Mouse (Mus musculus) forebrain, embryonic 11.5 days (tissue): ENCODE data around the gene Cdh4. TPM values are rescaled to one million over a fixed set of nuclear protein-coding genes. Genes with fewer than 3 reads are reported as not detected.

Experiments
- ATAC-seq: fragments of 200-750 bp; cut with Nextera tagmentation; replicated peaks from 2 replicates; pipeline ENCODE4 v1.8.0; 2017; ENCODE audit warnings: moderate TSS enrichment; ENCODE audit not compliant: low FRiP score
- DNase-seq: peaks from one replicate; pipeline ENCODE4 v3.0.0-alpha.2; 2017; ENCODE audit warnings: low spot score
- H3K27ac ChIP-seq: fragments of 300-500 bp; sonication (generic); 2 replicates; pipeline ENCODE4 v1.5.1; 2014; ENCODE audit warnings: low read depth, low read length
- H3K27me3 ChIP-seq: fragments of 300-500 bp; sonication (generic); 2 replicates; pipeline ENCODE4 v1.6.1; 2014; ENCODE audit warnings: mild to moderate bottlenecking, low read length, mixed read lengths; ENCODE audit not compliant: control insufficient read depth, insufficient read depth
- H3K36me3 ChIP-seq: fragments of 300-500 bp; sonication (generic); 2 replicates; pipeline ENCODE4 v1.6.1; 2014; ENCODE audit warnings: mild to moderate bottlenecking, low read length, moderate library complexity, mixed read lengths; ENCODE audit not compliant: control insufficient read depth, insufficient read depth
- H3K4me1 ChIP-seq: fragments of 300-500 bp; sonication (generic); replicated peaks from 2 replicates; pipeline ENCODE4 v1.6.1; 2014; ENCODE audit warnings: low read length, mixed read lengths; ENCODE audit not compliant: control insufficient read depth, insufficient read depth
- H3K4me2 ChIP-seq: fragments of 300-500 bp; sonication (generic); 2 replicates; pipeline ENCODE4 v1.6.1; 2014; ENCODE audit warnings: low read depth, mild to moderate bottlenecking, low read length, moderate library complexity, mixed read lengths; ENCODE audit not compliant: severe bottlenecking
- H3K4me3 ChIP-seq: fragments of 300-500 bp; sonication (generic); 2 replicates; pipeline ENCODE4 v1.5.1; 2014; ENCODE audit warnings: low read depth, low read length
- H3K9ac ChIP-seq: fragments of 300-500 bp; sonication (generic); 2 replicates; pipeline ENCODE4 v1.6.1; 2014; ENCODE audit warnings: low read length
- H3K9me3 ChIP-seq: fragments of 300-500 bp; sonication (generic); 2 replicates; pipeline ENCODE4 v1.6.1; 2016; ENCODE audit warnings: low read length, mixed read lengths; ENCODE audit not compliant: control insufficient read depth
- WGBS: fragments of 180-500 bp; shearing (Covaris S2); extraction: QIAGEN DNeasy Blood & Tissue Kit; methylation state at CpG from one replicate; pipeline ENCODE4 v1.1.7; 2014; 5-methylcytosine and 5-hydroxymethylcytosine counted together
- polyA plus RNA-seq: library from polyadenylated mRNA; unstranded; fragments of >200 nt; fragmentation: Nextera tagmentation; extraction: Ambion mirVana; gene quantifications from 2 replicates; pipeline ENCODE4 v1.2.1, GENCODE M21; 2014

The Cdh4 gene
- polyA plus RNA-seq, 1 experiment from 2014 or later = 24.5 TPM

DNA sequence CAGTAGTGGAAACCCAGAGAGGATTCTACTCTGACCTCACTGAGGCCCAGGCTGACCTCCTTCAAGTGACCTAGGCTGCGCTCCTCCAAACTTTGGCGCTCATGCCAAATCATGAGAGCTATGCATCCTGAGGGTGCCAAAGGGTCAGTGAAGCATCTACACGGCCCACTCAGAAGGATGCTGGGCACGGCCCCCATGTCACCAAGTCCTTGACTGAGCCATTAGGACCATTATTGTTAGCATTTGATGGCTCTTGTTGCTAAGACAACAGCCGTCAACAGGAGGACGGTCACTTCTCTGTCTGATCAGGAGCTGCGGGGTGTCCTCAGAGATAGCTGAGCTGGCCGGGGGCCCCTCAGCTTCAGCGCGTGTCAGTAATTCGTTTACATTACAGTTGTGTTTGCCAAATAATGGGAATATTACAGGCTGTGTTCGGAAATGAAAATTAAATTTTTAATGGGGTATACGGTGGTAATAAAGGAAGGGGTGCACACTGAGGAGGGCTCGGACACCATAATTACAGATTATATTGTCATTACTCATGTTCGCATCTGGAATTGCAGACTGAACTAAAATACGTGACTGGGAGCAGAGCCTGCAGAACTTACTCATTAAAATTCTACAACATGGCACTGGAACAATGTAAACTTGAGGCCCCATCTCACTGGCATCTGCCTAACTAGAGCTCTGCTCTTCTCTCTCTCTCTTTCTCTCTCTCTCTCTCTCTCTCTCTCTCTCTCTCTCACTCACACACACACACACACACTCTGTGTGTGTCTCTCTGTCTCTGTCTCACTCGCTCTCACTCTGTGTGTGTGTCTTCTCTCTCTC is 181.6 kb downstream of the Cdh4 start:
- ATAC-seq = no peak
- Histone ChIP-seq H3K36me3 (no peaks in the 10 kb centered on the region), H3K9ac (no peak overlapping the region), H3K9me3 (no peaks in the 10 kb centered on the region), H3K4me1 (peaks cover 3% of the 10 kb centered on the region; the same call in 1 of the 2 replicates), H3K4me3 (no peak overlapping the region), H3K4me2 (no peak overlapping the region), H3K27me3 (no peaks in the 10 kb centered on the region), H3K27ac (no peak overlapping the region)
- DNase-seq = no peak
- WGBS = 80% methylated on average over 17 of the region's 17 CpGs

DNA sequence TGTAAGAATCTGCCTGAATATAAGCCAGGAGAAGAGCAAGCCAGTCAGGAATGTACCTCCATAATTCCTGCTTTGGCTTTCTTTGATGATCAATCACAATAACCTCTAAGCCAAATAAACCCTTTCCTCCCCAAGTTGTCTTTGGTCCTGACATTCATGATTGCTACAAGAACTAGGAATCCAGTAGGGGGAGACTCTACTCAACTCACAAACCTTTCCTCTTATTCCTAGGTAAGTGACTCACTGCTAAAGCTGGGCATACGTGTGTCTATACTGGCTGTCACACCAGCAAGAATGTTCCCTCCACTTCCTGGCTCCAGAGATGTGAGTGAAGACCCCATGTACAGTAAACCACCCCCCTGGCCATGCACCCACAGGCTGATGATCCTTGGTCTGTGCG is 185.3 kb downstream of the Cdh4 start:
- DNase-seq (no peak), ATAC-seq (no peak)
- Histone ChIP-seq H3K4me1 (peaks cover 3% of the 10 kb centered on the region; the same call in 1 of the 2 replicates), H3K4me2 (no peak overlapping the region), H3K27me3 (no peaks in the 10 kb centered on the region), H3K27ac (no peak overlapping the region), H3K9ac (no peak overlapping the region), H3K9me3 (no peaks in the 10 kb centered on the region), H3K36me3 (no peaks in the 10 kb centered on the region), H3K4me3 (no peak overlapping the region)
- 84% methylated on average over 2 of the region's 2 CpGs for WGBS

DNA sequence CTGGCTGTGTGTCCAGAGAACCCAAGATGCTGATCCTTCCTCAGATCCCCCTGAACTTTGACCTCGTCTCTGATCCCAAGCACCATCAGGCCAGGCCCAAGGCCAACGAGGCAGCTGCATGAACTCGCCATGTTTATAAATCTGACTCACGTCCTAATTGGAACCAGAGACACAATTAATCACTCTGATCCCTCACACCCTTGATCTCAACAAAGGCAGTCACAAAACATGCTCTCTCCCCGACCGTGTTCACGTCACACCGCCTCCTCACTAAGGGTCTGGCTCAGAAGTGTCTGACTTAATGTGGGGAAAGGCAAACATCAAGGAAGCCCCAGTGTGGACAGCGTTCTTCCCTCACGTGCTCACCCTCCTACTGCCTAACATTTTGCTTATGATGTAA is 188.5 kb downstream of the Cdh4 start:
- no peak overlapping the region for H3K9ac ChIP-seq
- no peak overlapping the region for H3K27ac ChIP-seq
- DNase-seq (no peak), ATAC-seq (no peak)
- no peaks in the 10 kb centered on the region for H3K36me3 ChIP-seq
- H3K9me3 ChIP-seq = no peaks in the 10 kb centered on the region
- no peak overlapping the region for H3K4me2 ChIP-seq
- no peak overlapping the region for H3K4me3 ChIP-seq
- H3K27me3 ChIP-seq = no peaks in the 10 kb centered on the region
- no peaks in the 10 kb centered on the region for H3K4me1 ChIP-seq
- WGBS = 62% methylated on average over 10 of the region's 10 CpGs

DNA sequence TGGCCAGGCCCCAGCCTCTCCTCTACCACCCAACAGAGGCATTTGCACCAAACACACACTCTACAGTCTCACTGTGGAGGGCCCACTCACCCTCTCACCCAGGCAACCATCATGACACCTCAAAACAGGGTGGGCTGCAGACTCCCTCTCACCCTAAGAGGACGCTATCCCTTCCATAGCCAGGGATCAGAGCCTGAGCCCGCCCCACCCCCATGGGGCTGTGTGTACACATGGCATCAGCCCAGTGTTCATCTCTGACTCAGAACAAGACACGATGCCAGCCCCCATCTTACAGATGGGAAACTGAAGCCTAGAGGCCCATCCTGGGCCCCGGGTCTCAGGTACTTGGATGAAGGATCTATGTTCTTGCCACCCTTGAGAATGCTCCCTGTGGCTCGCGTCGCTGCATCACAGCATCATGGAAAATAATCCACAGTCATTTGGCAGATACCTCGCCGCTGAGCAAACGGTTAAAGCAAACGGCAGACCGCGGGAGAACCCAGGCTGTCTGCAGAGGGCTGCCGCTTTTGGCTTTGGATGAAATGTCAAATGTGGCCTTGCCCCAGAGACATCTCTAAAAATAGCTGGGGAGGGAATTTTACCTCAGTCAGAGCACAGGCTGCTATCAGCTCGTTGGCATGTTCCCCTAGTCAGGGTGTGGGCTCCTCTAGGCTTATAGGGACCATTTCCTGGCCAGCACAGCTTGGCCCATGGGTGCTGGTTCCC is 198.5 kb downstream of the Cdh4 start:
- no peak overlapping the region for H3K27ac ChIP-seq
- ATAC-seq (no peak), DNase-seq (no peak)
- H3K27me3 ChIP-seq = no peaks in the 10 kb centered on the region
- no peaks in the 10 kb centered on the region; the same call in 1 of the 2 replicates for H3K4me1 ChIP-seq
- WGBS = 93% methylated on average over 15 of the region's 15 CpGs
- peaks cover 3% of the 10 kb centered on the region; the same call in 1 of the 2 replicates for H3K9me3 ChIP-seq
- no peaks in the 10 kb centered on the region for H3K36me3 ChIP-seq
- no peak overlapping the region for H3K4me3 ChIP-seq
- H3K9ac ChIP-seq = no peak overlapping the region
- H3K4me2 ChIP-seq = no peak overlapping the region

DNA sequence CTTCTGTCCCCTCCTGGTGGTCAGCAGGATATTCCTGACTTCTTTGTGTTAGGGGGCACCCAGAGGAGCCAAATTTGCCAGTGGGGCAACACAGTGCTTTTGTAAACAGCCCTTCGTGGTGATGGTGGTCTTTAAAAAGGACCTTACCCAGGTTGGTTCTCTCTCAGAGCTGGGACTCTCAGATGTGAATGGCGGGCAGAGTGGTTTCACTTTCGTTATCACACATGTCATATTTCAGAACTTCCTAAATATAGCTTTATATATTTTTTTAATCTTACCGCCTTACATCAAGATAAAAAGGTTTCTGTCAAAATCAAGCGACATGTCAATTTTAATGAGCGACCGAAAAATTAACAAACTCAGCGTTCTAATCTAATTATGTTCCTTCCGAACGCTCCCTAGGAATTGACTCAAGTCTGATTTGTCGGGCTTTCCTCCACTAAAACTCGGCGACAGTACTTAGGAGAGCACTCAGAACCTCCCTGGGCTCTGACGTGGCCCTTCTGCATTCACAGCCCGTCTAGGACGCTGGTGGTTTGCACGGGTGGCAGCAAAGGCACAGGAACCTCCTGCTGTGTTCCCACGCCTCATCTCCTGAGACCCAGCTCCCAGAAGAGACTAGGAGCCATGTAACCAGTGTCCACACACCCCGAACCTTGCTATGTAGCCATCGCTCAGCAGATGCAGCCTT is 206.5 kb downstream of the Cdh4 start:
- no peaks in the 10 kb centered on the region for H3K36me3 ChIP-seq
- peaks cover 3% of the 10 kb centered on the region; the same call in 1 of the 2 replicates for H3K9me3 ChIP-seq
- H3K4me1 ChIP-seq = no peaks in the 10 kb centered on the region; the same call in 1 of the 2 replicates
- ATAC-seq = no peak
- no peak overlapping the region for H3K9ac ChIP-seq
- H3K27ac ChIP-seq = no peak overlapping the region
- H3K4me3 ChIP-seq = no peak overlapping the region
- H3K4me2 ChIP-seq = no peak overlapping the region
- DNase-seq = no peak
- H3K27me3 ChIP-seq = no peaks in the 10 kb centered on the region
- WGBS = 83% methylated on average over 20 of the region's 20 CpGs

DNA sequence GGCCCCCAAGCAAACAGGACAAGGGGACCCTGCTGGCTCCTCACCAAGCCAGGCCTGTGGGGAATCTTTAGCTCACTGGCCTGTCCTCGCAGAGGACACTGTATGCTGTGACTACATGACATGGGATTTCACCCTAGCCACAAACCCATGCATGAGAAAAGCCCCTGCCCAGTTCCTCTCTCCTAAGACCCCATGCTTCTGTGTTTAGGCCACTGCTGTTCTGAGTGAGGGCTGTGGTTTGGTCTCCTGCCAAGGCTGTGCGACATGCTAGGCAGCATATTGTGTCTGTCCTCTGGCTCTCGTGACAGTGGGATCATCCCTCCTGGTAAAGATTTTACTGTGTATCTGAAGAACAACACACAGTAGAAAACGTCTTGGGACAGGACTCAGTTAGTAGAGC is 207.1 kb downstream of the Cdh4 start:
- WGBS = 81% methylated on average over 4 of the region's 4 CpGs
- DNase-seq (no peak), ATAC-seq (no peak)
- Histone ChIP-seq H3K4me1 (no peaks in the 10 kb centered on the region; the same call in 1 of the 2 replicates), H3K9me3 (no peaks in the 10 kb centered on the region; the same call in 1 of the 2 replicates), H3K4me2 (no peak overlapping the region), H3K27ac (no peak overlapping the region), H3K9ac (no peak overlapping the region), H3K4me3 (no peak overlapping the region), H3K36me3 (no peaks in the 10 kb centered on the region), H3K27me3 (no peaks in the 10 kb centered on the region)

DNA sequence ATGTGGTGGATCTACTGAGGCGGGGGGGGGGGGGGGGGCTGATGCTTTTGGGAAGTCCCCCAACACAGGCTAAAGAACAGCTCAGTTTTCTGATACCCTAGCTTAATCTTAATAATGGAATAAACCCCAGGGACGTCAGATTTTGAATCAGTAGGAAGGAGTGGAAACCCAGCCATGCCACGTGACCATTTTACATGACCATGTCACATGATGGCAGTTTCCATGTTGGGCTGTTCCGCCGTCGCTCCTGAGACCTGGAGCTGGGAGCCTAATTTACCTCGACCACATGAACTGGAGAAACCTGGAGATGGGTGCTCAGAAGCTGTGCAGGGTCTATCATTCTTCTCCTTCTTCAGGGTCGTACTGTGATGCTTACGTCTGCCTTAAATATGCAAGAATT is 207.9 kb downstream of the Cdh4 start:
- H3K4me2 ChIP-seq = no peak overlapping the region
- DNase-seq (no peak), ATAC-seq (no peak)
- H3K27me3 ChIP-seq = no peaks in the 10 kb centered on the region
- no peaks in the 10 kb centered on the region for H3K9me3 ChIP-seq
- H3K4me1 ChIP-seq = no peaks in the 10 kb centered on the region
- no peaks in the 10 kb centered on the region for H3K36me3 ChIP-seq
- 84% methylated on average over 9 of the region's 9 CpGs for WGBS
- H3K4me3 ChIP-seq = no peak overlapping the region
- H3K9ac ChIP-seq = no peak overlapping the region
- no peak overlapping the region for H3K27ac ChIP-seq

DNA sequence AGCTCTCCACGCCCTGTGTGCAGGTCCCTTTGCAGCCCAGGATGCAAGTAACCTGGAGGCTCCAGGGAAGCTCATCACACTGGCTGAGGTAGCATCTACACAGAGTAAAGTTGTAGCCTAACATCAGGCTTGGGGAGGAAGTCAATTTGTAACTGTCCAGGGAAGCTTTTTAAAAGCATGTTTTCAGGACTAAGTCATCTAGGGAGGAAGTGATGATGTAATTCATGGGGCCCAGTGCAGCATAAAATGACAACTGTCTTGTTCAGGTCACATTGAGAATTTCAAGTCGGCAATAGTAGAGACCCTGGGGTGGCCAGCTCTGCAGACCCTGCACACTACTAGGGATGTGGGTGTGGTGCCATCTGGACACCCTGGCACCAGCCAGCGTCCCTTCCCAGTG is 213.3 kb downstream of the Cdh4 start:
- H3K27me3 ChIP-seq = no peaks in the 10 kb centered on the region
- 84% methylated on average over 3 of the region's 3 CpGs for WGBS
- no peak for ATAC-seq

More for the DNA sequence above, 213.3 kb downstream of the Cdh4 start:
- H3K9ac ChIP-seq = no peak overlapping the region
- H3K4me2 ChIP-seq = no peak overlapping the region
- no peaks in the 10 kb centered on the region for H3K4me1 ChIP-seq
- H3K4me3 ChIP-seq = no peak overlapping the region
- no peaks in the 10 kb centered on the region for H3K36me3 ChIP-seq
- DNase-seq = no peak
- no peak overlapping the region for H3K27ac ChIP-seq
- H3K9me3 ChIP-seq = no peaks in the 10 kb centered on the region
